Mouse (Mus musculus) stomach, embryonic 15.5 days (tissue): ENCODE data around the gene Atp6v1fnb. TPM values are rescaled to one million over a fixed set of nuclear protein-coding genes. Genes with fewer than 3 reads are reported as not detected.

Source experiments
- ATAC-seq: fragments of 200-750 bp; cut with Nextera tagmentation; 2 replicates; pipeline ENCODE4 v1.8.0; 2017; ENCODE audit warnings: low read depth, moderate number of reproducible peaks, moderate TSS enrichment; ENCODE audit not compliant: insufficient read depth, low FRiP score
- H3K27ac ChIP-seq: fragments of 300-500 bp; sonication (generic); 2 replicates; pipeline ENCODE4 v1.5.1; 2015; ENCODE audit warnings: mild to moderate bottlenecking, inconsistent platforms
- H3K27me3 ChIP-seq: fragments of 300-500 bp; sonication (generic); replicated peaks from 2 replicates; pipeline ENCODE4 v1.6.1; 2015; ENCODE audit warnings: inconsistent platforms
- H3K36me3 ChIP-seq: fragments of 300-500 bp; sonication (generic); 2 replicates; pipeline ENCODE4 v1.6.1; 2015; ENCODE audit warnings: inconsistent platforms
- H3K4me1 ChIP-seq: fragments of 300-500 bp; sonication (generic); 2 replicates; pipeline ENCODE4 v1.6.1; 2015; ENCODE audit warnings: inconsistent platforms
- H3K4me2 ChIP-seq: fragments of 300-500 bp; sonication (generic); 2 replicates; pipeline ENCODE4 v1.6.1; 2015; ENCODE audit warnings: mild to moderate bottlenecking, inconsistent platforms
- H3K4me3 ChIP-seq: fragments of 300-500 bp; sonication (generic); replicated peaks from 2 replicates; pipeline ENCODE4 v1.5.1; 2015; ENCODE audit warnings: inconsistent platforms
- H3K9ac ChIP-seq: fragments of 300-500 bp; sonication (generic); 2 replicates; pipeline ENCODE4 v1.6.1; 2015; ENCODE audit warnings: inconsistent platforms
- H3K9me3 ChIP-seq: fragments of 300-500 bp; sonication (generic); 2 replicates; pipeline ENCODE4 v1.6.1; 2016; ENCODE audit warnings: inconsistent platforms
- WGBS: fragments of 180-500 bp; shearing (Covaris S2); methylation state at CpG from one replicate; pipeline ENCODE4 v1.1.7; 2015; 5-methylcytosine and 5-hydroxymethylcytosine counted together
- polyA plus RNA-seq: library from polyadenylated mRNA; unstranded; fragments of >200 nt; fragmentation: Nextera tagmentation; extraction: Ambion mirVana; gene quantifications from 2 replicates; pipeline ENCODE4 v1.2.1, GENCODE M21; 2015

The Atp6v1fnb gene
- polyA plus RNA-seq, 1 experiment from 2014 or later = 0.24 TPM

DNA sequence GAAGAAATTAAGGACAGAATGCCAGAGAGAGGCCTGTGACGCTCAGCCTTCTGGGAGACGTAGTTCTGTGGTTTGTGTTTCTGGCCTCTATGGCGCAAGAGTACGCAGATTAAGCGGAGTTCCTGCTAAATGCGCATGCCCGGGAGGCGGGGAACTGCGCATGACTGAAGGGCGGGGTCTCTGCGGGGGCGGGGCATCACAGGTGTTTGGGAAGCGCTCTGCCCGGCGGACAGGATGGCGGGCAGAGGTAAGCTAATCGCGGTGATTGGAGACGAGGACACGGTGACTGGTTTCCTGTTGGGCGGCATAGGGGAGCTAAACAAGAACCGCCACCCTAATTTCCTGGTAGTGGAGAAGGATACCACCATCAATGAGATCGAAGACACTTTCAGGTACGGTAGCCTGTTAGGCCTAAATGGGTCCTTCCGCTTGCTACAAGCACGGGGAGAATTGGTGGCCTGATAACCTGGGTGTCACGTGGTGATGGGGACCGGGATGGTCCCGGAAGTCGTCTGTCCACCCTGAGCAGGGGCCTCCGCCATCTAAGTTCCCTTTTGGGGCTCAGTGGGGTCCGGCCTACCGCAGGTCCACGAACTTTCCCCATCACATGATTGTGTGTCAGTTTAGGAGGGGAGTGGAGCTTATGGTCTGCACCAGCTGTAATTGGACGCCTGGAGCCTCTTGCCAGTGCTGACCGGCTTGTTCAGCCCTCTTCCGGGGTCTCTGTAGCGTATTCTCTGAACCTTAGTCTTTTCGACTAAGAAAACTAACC, 3.5 kb upstream of the Atp6v1fnb start, which contains the start of gene Atp6v1f:
Gene Atp6v1f (plus strand): TSS at position 136 of the 772 bp plus-strand sequence.
- Histone ChIP-seq H3K4me3 (peak within 1 kb of the TSS; percentile 76), H3K4me2 (peak within 1 kb of the TSS; percentile 74), H3K9me3 (no peaks in the 10 kb centered on the region), H3K9ac (peak within 1 kb of the TSS; percentile 45), H3K27me3 (no peaks in the 10 kb centered on the region), H3K27ac (peak within 1 kb of the TSS; percentile 76), H3K36me3 (peaks cover 15% of the 10 kb centered on the region), H3K4me1 (peaks cover 10% of the 10 kb centered on the region; the same call in 1 of the 2 replicates)
- ATAC-seq = peak; percentile 93
- WGBS = under 1% methylated on average over 39 of the region's 39 CpGs

DNA sequence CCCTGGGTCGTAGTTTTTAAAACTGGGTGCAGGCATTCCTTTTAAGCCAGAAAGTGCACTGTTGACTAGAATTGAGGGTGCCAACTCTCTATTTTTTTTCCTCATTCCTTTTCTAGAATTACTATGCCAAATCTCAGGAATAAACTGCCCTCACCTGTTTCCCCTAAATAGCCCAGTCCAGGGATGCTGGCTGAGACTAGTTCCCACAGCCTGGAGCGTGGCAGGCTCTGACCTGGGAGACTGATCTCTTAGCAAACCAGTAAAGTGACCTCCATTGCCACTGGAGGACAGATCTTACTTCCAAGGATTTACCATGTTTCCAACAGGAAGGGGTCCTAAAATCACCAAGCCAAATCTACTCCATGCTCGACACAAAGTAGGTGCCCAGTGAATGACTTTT, 2.4 kb upstream of the Atp6v1fnb start:
- 79% methylated on average over 3 of the region's 3 CpGs for WGBS
- Histone ChIP-seq H3K4me1 (peaks cover 13% of the 10 kb centered on the region; the same call in 1 of the 2 replicates), H3K9me3 (no peaks in the 10 kb centered on the region), H3K36me3 (peaks cover 15% of the 10 kb centered on the region), H3K4me2 (peak overlapping the region; percentile 74), H3K9ac (no peak overlapping the region), H3K4me3 (peak overlapping the region; percentile 76), H3K27me3 (no peaks in the 10 kb centered on the region), H3K27ac (no peak overlapping the region)
- ATAC-seq = no peak

DNA sequence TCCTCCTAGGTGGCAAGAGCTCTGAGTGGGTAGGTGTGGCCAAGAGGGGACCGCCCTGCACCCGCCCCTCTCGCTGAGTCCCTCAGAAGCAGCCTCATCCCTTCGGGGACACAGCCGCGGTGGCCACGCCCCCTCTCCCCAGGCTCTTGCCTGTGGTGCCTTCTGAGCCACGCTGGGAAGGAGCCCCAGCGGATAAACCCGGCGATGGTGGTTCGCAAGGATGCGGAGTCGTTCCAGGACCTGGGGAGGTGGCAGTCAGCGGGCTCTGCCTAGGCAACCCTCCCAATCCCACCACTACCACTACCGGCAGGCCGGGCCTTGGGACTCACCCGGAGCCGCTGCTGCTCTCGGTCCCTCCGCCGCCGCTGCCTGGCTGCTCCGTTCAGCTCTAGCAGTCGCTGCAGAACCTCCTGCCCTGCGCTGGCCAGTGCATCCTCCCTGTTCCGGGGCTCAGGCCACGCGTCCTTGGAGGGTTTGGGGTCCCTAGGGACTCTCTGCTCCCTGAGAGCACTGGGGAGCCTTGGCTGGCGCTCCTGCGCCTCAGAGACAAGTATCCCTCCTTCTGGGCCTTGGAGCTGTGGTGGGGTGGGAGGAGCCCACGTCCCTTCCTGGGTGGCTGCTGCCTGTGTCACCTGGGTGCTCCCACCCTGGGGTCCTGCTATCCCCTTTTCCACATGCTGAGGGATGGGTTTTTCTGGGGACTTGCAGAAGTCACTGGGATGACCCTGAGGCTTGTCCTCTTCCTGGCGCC, 2.9 kb downstream of the Atp6v1fnb start:
- 5% methylated on average over 33 of the region's 33 CpGs for WGBS
- H3K27ac ChIP-seq = no peak overlapping the region
- peak; percentile 93 for ATAC-seq
- peak overlapping the region; percentile 92 for H3K4me2 ChIP-seq
- peak overlapping the region; percentile 25; the same call in 1 of the 2 replicates for H3K9ac ChIP-seq
- no peaks in the 10 kb centered on the region for H3K27me3 ChIP-seq
- H3K4me1 ChIP-seq = peaks cover 9% of the 10 kb centered on the region; the same call in 1 of the 2 replicates
- H3K36me3 ChIP-seq = peaks cover 15% of the 10 kb centered on the region
- peak overlapping the region; percentile 50 for H3K4me3 ChIP-seq
- H3K9me3 ChIP-seq = no peaks in the 10 kb centered on the region

DNA sequence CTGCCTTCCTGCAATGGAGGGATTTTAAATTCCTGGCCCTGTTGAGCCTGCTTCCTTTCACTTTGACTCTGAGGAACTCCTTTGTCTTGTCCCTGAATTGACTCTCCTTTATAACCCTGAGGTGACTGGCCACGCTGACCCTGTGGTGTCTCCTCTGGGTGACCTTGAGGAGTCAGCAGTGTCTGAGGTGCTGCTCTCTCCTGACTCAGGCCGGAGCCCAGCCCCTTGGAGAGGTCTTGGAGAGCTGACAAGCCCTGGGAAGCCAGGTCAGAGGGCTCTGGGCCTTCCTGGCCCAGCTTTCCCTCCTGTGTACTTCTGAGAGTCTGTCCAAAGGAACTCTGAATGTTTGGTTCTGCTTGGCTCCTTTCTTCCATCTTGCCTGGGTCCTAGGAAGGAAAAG, 3.5 kb downstream of the Atp6v1fnb start:
- no peak for ATAC-seq
- no peak overlapping the region for H3K9ac ChIP-seq
- H3K27me3 ChIP-seq = no peaks in the 10 kb centered on the region
- H3K27ac ChIP-seq = no peak overlapping the region
- 73% methylated on average over 2 of the region's 2 CpGs for WGBS
- H3K4me1 ChIP-seq = peaks cover 7% of the 10 kb centered on the region; the same call in 1 of the 2 replicates
- peaks cover 15% of the 10 kb centered on the region for H3K36me3 ChIP-seq
- no peak overlapping the region for H3K4me2 ChIP-seq
- no peak overlapping the region for H3K4me3 ChIP-seq
- H3K9me3 ChIP-seq = no peaks in the 10 kb centered on the region

DNA sequence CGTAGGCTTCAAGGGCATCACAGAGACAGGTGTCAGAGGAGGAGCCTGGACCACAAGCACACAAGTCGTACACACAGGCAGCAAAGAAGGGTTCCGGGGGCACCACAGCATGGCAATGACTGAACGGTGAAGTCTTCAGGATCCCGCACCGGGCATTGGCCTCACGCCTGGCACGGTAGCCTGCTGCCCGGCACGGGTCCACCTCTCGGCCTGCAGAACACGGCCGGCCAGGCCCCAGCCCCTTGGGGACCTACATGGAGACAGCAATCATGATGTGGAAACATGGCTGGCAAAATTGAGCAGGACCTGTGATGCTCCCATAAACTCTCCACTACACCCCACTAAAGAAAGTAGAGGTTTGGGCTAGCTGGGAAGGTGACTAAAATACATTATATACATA, 11.5 kb downstream of the Atp6v1fnb start:
- H3K36me3 ChIP-seq = no peaks in the 10 kb centered on the region
- no peak for ATAC-seq
- WGBS = 92% methylated on average over 13 of the region's 13 CpGs
- H3K4me3 ChIP-seq = no peak overlapping the region
- H3K4me1 ChIP-seq = peaks cover 8% of the 10 kb centered on the region
- H3K9ac ChIP-seq = no peak overlapping the region
- H3K27me3 ChIP-seq = peaks cover 2% of the 10 kb centered on the region; the same call in 1 of the 2 replicates
- H3K4me2 ChIP-seq = no peak overlapping the region
- no peak overlapping the region for H3K27ac ChIP-seq
- H3K9me3 ChIP-seq = no peaks in the 10 kb centered on the region

DNA sequence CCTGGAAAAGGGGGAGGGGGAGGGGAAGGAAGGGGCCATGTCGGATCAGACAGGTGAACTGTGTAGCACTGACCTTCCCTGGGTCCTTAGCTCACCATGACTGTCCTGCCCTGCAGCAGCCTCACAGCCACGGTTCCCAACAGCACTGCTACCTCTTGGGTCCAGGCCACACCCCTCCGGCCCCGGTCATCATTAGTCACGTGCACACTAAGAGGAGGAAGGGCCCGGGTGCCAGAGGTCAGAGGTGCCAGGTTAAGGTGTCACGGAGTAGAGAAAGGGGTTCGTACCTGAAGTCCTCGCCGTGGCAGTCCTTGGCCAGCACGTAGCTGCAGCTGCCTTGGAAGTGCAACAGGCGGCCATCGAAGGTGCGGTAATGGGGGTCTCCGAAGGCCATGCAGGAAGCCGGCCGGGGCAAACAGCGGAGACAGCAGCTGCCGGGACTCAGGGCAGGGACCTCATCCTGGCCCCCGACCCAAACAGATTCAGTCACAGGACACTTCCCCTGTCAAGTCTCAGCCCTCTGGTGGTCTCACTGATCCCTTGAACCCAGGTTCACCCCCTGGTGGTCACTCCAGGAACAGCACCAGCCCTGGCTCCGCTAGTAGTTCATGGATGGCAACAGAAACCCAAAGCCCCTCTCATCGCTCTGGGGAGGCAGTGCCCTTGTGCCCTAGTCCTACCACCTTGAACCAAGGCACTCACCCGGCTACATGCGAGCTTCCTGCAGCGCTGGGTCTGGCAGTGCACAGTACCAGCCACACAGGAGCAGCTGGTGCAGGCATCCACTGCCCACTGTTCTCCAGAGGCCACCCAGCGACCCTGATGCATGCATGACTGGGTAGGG, 13.7 kb downstream of the Atp6v1fnb start:
- Histone ChIP-seq H3K4me1 (peaks cover 8% of the 10 kb centered on the region), H3K4me2 (peak overlapping the region; percentile 88), H3K9me3 (no peaks in the 10 kb centered on the region), H3K4me3 (peak overlapping the region; percentile 41), H3K36me3 (no peaks in the 10 kb centered on the region), H3K27me3 (peaks cover 2% of the 10 kb centered on the region; the same call in 1 of the 2 replicates), H3K9ac (no peak overlapping the region), H3K27ac (no peak overlapping the region)
- 9% methylated on average over 26 of the region's 26 CpGs for WGBS
- ATAC-seq = peak; percentile 55

DNA sequence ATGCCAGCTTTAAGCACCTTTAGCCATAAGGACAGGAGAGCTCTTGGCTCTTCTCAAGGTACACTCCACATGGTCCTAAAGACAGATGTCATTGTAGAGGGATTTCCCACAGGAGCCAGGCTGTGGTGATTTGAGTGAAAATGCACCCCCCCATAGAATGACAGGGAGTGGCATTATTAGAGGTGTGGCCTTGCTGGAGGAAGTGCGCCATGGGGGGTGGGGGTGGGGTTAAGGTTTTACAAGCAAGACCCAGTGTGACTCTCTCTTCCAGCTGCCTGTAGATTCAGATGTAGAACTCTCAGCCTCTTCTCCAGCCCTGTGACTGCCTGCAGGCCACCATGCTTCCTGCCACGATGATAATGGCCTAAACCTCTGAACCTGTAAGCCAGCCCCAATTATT, 14.7 kb downstream of the Atp6v1fnb start:
- WGBS = 51% methylated on average over 2 of the region's 2 CpGs
- ATAC-seq = no peak
- no peaks in the 10 kb centered on the region for H3K36me3 ChIP-seq

DNA sequence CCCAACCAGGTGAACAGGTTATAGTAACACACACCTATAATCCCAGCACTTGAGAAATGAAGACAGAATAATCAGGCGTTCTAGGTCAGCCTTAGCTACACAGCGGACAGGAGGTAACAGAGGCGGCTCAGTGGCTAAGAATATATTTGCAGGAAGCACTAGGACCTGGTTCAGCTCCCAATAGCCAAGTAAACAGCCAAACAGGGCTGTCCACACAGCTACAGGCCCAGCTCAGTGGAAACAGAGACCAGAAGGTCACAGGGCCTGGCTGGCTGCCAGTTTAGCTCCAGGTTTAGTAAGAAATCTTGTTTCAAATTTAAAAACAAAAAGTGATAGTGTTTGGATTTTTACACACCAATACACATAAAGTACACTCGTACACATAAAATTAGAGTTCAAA, 22.9 kb downstream of the Atp6v1fnb start:
- Histone ChIP-seq H3K36me3 (no peaks in the 10 kb centered on the region), H3K27me3 (peaks cover 7% of the 10 kb centered on the region; the same call in 1 of the 2 replicates), H3K4me1 (0 out of 2 replicates have a peak, but pooled peaks cover 3% of the 10 kb centered on the region), H3K9ac (no peak overlapping the region), H3K4me2 (no peak overlapping the region), H3K4me3 (no peak overlapping the region), H3K9me3 (no peaks in the 10 kb centered on the region), H3K27ac (no peak overlapping the region)
- 82% methylated on average over 4 of the region's 4 CpGs for WGBS
- ATAC-seq = no peak

More for the DNA sequence above, 14.7 kb downstream of the Atp6v1fnb start:
- Histone ChIP-seq H3K9me3 (no peaks in the 10 kb centered on the region), H3K27me3 (peaks cover 2% of the 10 kb centered on the region; the same call in 1 of the 2 replicates), H3K4me3 (no peak overlapping the region), H3K4me2 (no peak overlapping the region), H3K4me1 (peaks cover 8% of the 10 kb centered on the region), H3K9ac (no peak overlapping the region), H3K27ac (no peak overlapping the region)

DNA sequence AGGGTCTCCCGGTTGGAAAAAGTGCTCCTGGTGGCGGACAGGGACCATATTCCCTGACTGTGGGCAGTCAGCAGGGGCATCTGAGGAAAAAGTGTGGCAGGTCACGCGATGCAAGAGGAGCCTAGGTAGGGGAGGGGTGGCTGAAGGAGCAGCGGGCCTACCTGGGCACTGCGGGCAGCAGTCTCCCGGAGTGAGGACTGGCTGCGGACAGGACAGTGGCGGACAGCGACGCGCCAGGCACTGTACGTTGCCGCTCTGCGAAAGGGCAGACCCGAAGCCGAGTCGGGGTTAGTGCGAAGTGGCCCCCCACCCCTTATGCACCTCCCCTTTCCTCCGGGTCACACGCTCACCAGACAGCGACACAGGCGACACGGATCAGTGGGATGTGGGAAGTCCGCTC, 25.0 kb downstream of the Atp6v1fnb start:
- Histone ChIP-seq H3K36me3 (no peaks in the 10 kb centered on the region), H3K4me2 (no peak overlapping the region), H3K9ac (no peak overlapping the region), H3K4me1 (0 out of 2 replicates have a peak, but pooled peaks cover 3% of the 10 kb centered on the region), H3K4me3 (no peak overlapping the region), H3K27me3 (peaks cover 7% of the 10 kb centered on the region; the same call in 1 of the 2 replicates), H3K27ac (no peak overlapping the region), H3K9me3 (no peaks in the 10 kb centered on the region)
- no peak for ATAC-seq
- WGBS = 35% methylated on average over 25 of the region's 25 CpGs

DNA sequence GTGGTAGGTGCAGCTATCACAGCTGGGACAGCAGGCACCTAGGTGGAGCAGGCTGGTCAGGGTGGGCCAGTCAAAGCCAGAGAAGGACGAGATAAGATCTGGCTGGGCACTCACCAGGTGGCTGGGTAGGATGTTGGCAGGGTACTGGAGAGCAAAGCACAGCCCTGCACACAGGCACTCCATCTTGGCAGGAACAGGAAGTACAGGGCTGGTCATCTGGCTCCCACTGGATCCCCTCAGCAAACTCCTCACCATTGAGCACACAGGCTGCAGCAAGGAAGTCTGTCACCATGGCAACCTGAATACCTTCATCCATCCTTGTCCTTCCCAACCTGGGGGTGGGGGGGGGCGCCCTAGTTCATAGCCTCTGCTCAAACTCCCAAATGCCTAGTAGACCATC, 26.6 kb downstream of the Atp6v1fnb start:
- H3K4me1 ChIP-seq = 0 out of 2 replicates have a peak, but pooled peaks cover 3% of the 10 kb centered on the region
- H3K4me3 ChIP-seq = no peak overlapping the region
- no peak overlapping the region for H3K27ac ChIP-seq
- no peaks in the 10 kb centered on the region for H3K36me3 ChIP-seq
- peaks cover 7% of the 10 kb centered on the region; the same call in 1 of the 2 replicates for H3K27me3 ChIP-seq
- H3K9ac ChIP-seq = no peak overlapping the region
- no peak overlapping the region for H3K4me2 ChIP-seq
- ATAC-seq = no peak; the same call in 1 of the 2 replicates
- WGBS = 37% methylated on average over 2 of the region's 2 CpGs
- no peaks in the 10 kb centered on the region for H3K9me3 ChIP-seq

DNA sequence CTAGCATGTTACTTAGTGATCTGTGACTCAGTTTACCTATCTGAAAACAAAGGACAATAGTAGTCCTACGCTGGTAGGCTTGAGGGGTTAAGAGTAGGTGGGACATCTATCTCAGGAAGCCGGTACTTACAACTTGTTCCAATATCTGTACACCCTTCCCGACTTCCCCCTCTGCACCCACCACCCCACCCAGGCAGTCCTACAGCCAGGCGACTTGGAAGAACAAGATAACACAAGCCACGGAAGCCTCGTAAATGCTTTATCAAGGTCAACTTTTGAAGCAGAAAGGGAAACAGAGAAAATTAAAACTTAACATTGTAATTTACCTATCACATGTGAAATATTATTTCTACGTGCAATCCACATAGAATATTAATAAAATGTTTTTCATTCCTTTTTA, 28.9 kb downstream of the Atp6v1fnb start:
- no peak for ATAC-seq
- Histone ChIP-seq H3K27me3 (peaks cover 7% of the 10 kb centered on the region; the same call in 1 of the 2 replicates), H3K27ac (no peak overlapping the region), H3K4me3 (no peak overlapping the region), H3K9me3 (no peaks in the 10 kb centered on the region), H3K4me1 (0 out of 2 replicates have a peak, but pooled peaks cover 3% of the 10 kb centered on the region), H3K9ac (no peak overlapping the region), H3K36me3 (no peaks in the 10 kb centered on the region), H3K4me2 (no peak overlapping the region)
- WGBS = 86% methylated on average over 7 of the region's 7 CpGs
